Mouse (Mus musculus) limb, embryonic 14.5 days (tissue): ENCODE data around the gene Dhx40. TPM values are rescaled to one million over a fixed set of nuclear protein-coding genes. Genes with fewer than 3 reads are reported as not detected.

ENCODE experiments used
- ATAC-seq: fragments of 200-750 bp; cut with Nextera tagmentation; 2 replicates; pipeline ENCODE4 v1.8.0; 2017; ENCODE audit warnings: low read depth, moderate number of reproducible peaks, moderate TSS enrichment; ENCODE audit not compliant: low FRiP score
- DNase-seq: peaks from one replicate; pipeline ENCODE4 v3.0.0-alpha.2; 2015; ENCODE audit warnings: low spot score
- H3K27ac ChIP-seq: fragments of 300-500 bp; sonication (generic); replicated peaks from 2 replicates; pipeline ENCODE4 v1.5.1; 2014; ENCODE audit warnings: low read depth, mild to moderate bottlenecking, low read length, moderate library complexity, mixed read lengths
- H3K27me3 ChIP-seq: fragments of 300-500 bp; sonication (generic); 2 replicates; pipeline ENCODE4 v1.6.1; 2014; ENCODE audit warnings: low read length, mixed read lengths; ENCODE audit not compliant: control insufficient read depth, insufficient read depth
- H3K36me3 ChIP-seq: fragments of 300-500 bp; sonication (generic); 2 replicates; pipeline ENCODE4 v1.6.1; 2014; ENCODE audit warnings: mild to moderate bottlenecking, low read length, moderate library complexity, mixed read lengths; ENCODE audit not compliant: control insufficient read depth, insufficient read depth
- H3K4me1 ChIP-seq: fragments of 300-500 bp; sonication (generic); 2 replicates; pipeline ENCODE4 v1.6.1; 2014; ENCODE audit warnings: antibody characterized with exemption, low read length, mixed read lengths; ENCODE audit not compliant: control insufficient read depth, insufficient read depth
- H3K4me2 ChIP-seq: fragments of 300-500 bp; sonication (generic); replicated peaks from 2 replicates; pipeline ENCODE4 v1.6.1; 2014; ENCODE audit warnings: low read depth, mild to moderate bottlenecking, low read length, moderate library complexity; ENCODE audit not compliant: severe bottlenecking
- H3K4me3 ChIP-seq: fragments of 300-500 bp; sonication (generic); replicated peaks from 2 replicates; pipeline ENCODE4 v1.5.1; 2014; ENCODE audit warnings: low read length
- H3K9ac ChIP-seq: fragments of 300-500 bp; sonication (generic); 2 replicates; pipeline ENCODE4 v1.6.1; 2014; ENCODE audit warnings: mild to moderate bottlenecking, low read depth, low read length, moderate library complexity; ENCODE audit not compliant: severe bottlenecking
- H3K9me3 ChIP-seq: fragments of 300-500 bp; sonication (generic); 2 replicates; pipeline ENCODE4 v1.6.1; 2016; ENCODE audit warnings: low read length; ENCODE audit not compliant: control insufficient read depth
- POLR2A ChIP-seq: fragments of 200-500 bp; IDR thresholded peaks from 2 replicates; pipeline ENCODE4 v1.8.0; 2012; ENCODE audit warnings: inconsistent platforms, mild to moderate bottlenecking, moderate library complexity, borderline replicate concordance; ENCODE audit not compliant: insufficient read depth, insufficient read length; ENCODE audit errors: extremely low read depth
- WGBS: fragments of 180-500 bp; shearing (Covaris S2); extraction: QIAGEN DNeasy Blood & Tissue Kit; methylation state at CpG from one replicate; pipeline ENCODE4 v1.1.7; 2014; 5-methylcytosine and 5-hydroxymethylcytosine counted together
- polyA plus RNA-seq, 2 experiments: library from polyadenylated mRNA; depleted of rRNA in 1 of 2; stranded (reverse) in 1 of 2; unstranded in 1 of 2; fragments of >200 nt; fragmentation: Nextera tagmentation in 1 of 2; extraction: Ambion mirVana in 1 of 2; gene quantifications; 2 replicates each; pipeline versions ENCODE4 v1.2.1 to v1.2.3; 2012 to 2014

Dhx40 gene
- polyA plus RNA-seq, 2 experiments = 15.2 to 23.3 TPM

GRCm38 (mm10) chr11:86734241-86734939 is 73.2 kb downstream of the Dhx40 start:
- H3K27ac ChIP-seq = no peak overlapping the region
- H3K4me2 ChIP-seq = no peak overlapping the region
- H3K4me3 ChIP-seq = no peak overlapping the region
- WGBS = 79% methylated on average over 10 of the region's 10 CpGs
- no peaks in the 10 kb centered on the region for H3K4me1 ChIP-seq
- no peaks in the 10 kb centered on the region for H3K27me3 ChIP-seq
- no peaks in the 10 kb centered on the region for H3K9me3 ChIP-seq
- peaks cover 50% of the 10 kb centered on the region for H3K36me3 ChIP-seq
- no peak for TF ChIP-seq POLR2A
- no peak overlapping the region for H3K9ac ChIP-seq
- ATAC-seq = no peak
- DNase-seq = no peak

GRCm38 (mm10) chr11:86731443-86731842 is 76.1 kb downstream of the Dhx40 start:
- H3K27me3 ChIP-seq = no peaks in the 10 kb centered on the region
- TF ChIP-seq POLR2A = no peak
- no peaks in the 10 kb centered on the region for H3K9me3 ChIP-seq
- H3K4me1 ChIP-seq = no peaks in the 10 kb centered on the region
- no peak overlapping the region for H3K4me3 ChIP-seq
- no peak overlapping the region for H3K27ac ChIP-seq
- no peak overlapping the region for H3K9ac ChIP-seq
- H3K36me3 ChIP-seq = peaks cover 66% of the 10 kb centered on the region
- WGBS = 97% methylated on average over 2 of the region's 2 CpGs
- DNase-seq = no peak
- H3K4me2 ChIP-seq = no peak overlapping the region
- no peak for ATAC-seq

GRCm38 (mm10) chr11:86725607-86726006 is 81.9 kb downstream of the Dhx40 start:
- Histone ChIP-seq H3K4me3 (no peak overlapping the region), H3K27ac (no peak overlapping the region), H3K9me3 (no peaks in the 10 kb centered on the region), H3K4me2 (no peak overlapping the region), H3K4me1 (no peaks in the 10 kb centered on the region), H3K36me3 (peaks cover 72% of the 10 kb centered on the region), H3K27me3 (no peaks in the 10 kb centered on the region), H3K9ac (no peak overlapping the region)
- ATAC-seq = no peak
- DNase-seq = no peak
- no peak for TF ChIP-seq POLR2A

- 90% methylated on average over 7 of the region's 7 CpGs for whole genome bisulfite sequencing
These were observed 82.6 kb downstream of the Dhx40 start for GRCm38 (mm10) chr11:86724982-86725381.

GRCm38 (mm10) chr11:86724004-86724403 is 83.5 kb downstream of the Dhx40 start:
- WGBS = 89% methylated on average over 3 of the region's 3 CpGs
- Histone ChIP-seq H3K36me3 (peaks cover 74% of the 10 kb centered on the region), H3K4me2 (no peak overlapping the region), H3K4me1 (no peaks in the 10 kb centered on the region), H3K9ac (no peak overlapping the region), H3K9me3 (no peaks in the 10 kb centered on the region), H3K4me3 (no peak overlapping the region), H3K27ac (no peak overlapping the region), H3K27me3 (no peaks in the 10 kb centered on the region)
- no peak for DNase-seq
- ATAC-seq = no peak
- no peak for TF ChIP-seq POLR2A

More at GRCm38 (mm10) chr11:86724982-86725381, 82.6 kb downstream of the Dhx40 start:
- Histone ChIP-seq H3K27ac (no peak overlapping the region), H3K9me3 (no peaks in the 10 kb centered on the region), H3K4me1 (no peaks in the 10 kb centered on the region), H3K4me3 (no peak overlapping the region), H3K36me3 (peaks cover 73% of the 10 kb centered on the region), H3K27me3 (no peaks in the 10 kb centered on the region), H3K9ac (no peak overlapping the region), H3K4me2 (no peak overlapping the region)
- DNase-seq (no peak), ATAC-seq (no peak)
- TF ChIP-seq POLR2A = no peak

- Histone ChIP-seq H3K4me1 (no peaks in the 10 kb centered on the region), H3K9me3 (no peaks in the 10 kb centered on the region), H3K27me3 (no peaks in the 10 kb centered on the region), H3K27ac (no peak overlapping the region), H3K4me3 (no peak overlapping the region), H3K36me3 (peaks cover 79% of the 10 kb centered on the region), H3K4me2 (no peak overlapping the region), H3K9ac (no peak overlapping the region)
- WGBS = 91% methylated on average over 8 of the region's 8 CpGs
- TF ChIP-seq POLR2A = no peak
- no peak for ATAC-seq
- DNase-seq = no peak
These were observed 88.2 kb downstream of the Dhx40 start for GRCm38 (mm10) chr11:86719390-86719789.

Other genes with a start within 250 kb of the Dhx40 start
- gene Vmp1, start 123.9 kb downstream of the Dhx40 start, polyA plus RNA-seq (2012; rRNA removed) = 39.9 and 49.5 TPM in 2 replicates
- gene Vmp1, start 123.9 kb downstream of the Dhx40 start, polyA plus RNA-seq (2014; fragmentation: Nextera tagmentation; extraction: Ambion mirVana) = 98.3 and 102 TPM in 2 replicates
- gene Ptrh2, start 123.8 kb downstream of the Dhx40 start, polyA plus RNA-seq (2012; rRNA removed) = 13.4 and 19.1 TPM in 2 replicates
- gene Ptrh2, start 123.8 kb downstream of the Dhx40 start, polyA plus RNA-seq (2014; fragmentation: Nextera tagmentation; extraction: Ambion mirVana) = 31.3 and 32.3 TPM in 2 replicates
- 116 and 120 TPM in 2 replicates for gene Cltc, start 50.2 kb downstream of the Dhx40 start, polyA plus RNA-seq (2012; rRNA removed)
- 156 and 162 TPM in 2 replicates for gene Cltc, start 50.2 kb downstream of the Dhx40 start, polyA plus RNA-seq (2014; fragmentation: Nextera tagmentation; extraction: Ambion mirVana)
- gene Ypel2, start 186.0 kb upstream of the Dhx40 start, polyA plus RNA-seq (2012; rRNA removed) = 9.2 TPM in 2 replicates
- 6.8 and 8.4 TPM in 2 replicates for gene Ypel2, start 186.0 kb upstream of the Dhx40 start, polyA plus RNA-seq (2014; fragmentation: Nextera tagmentation; extraction: Ambion mirVana)